Mouse (Mus musculus) forebrain, postnatal 0 days (tissue): ENCODE measurements around the gene Plpp1. TPM values are rescaled to one million over a fixed set of nuclear protein-coding genes. Genes with fewer than 3 reads are reported as not detected.

Source experiments
- ATAC-seq: fragments of 200-750 bp; cut with Nextera tagmentation; 2 replicates; pipeline ENCODE4 v1.8.0; 2017; ENCODE audit warnings: mild to moderate bottlenecking, moderate library complexity
- DNase-seq: peaks from one replicate; pipeline ENCODE4 v3.0.0-alpha.2; 2015
- H3K27ac ChIP-seq: fragments of 300-500 bp; sonication (generic); 2 replicates; pipeline ENCODE4 v1.5.1; 2014; ENCODE audit warnings: low read depth, mild to moderate bottlenecking, antibody characterized with exemption, low read length, moderate library complexity, mixed read lengths
- H3K27me3 ChIP-seq: fragments of 300-500 bp; sonication (generic); 2 replicates; pipeline ENCODE4 v1.6.1; 2014; ENCODE audit warnings: mild to moderate bottlenecking, low read length, mixed read lengths; ENCODE audit not compliant: insufficient read depth
- H3K36me3 ChIP-seq: fragments of 300-500 bp; sonication (generic); 2 replicates; pipeline ENCODE4 v1.6.1; 2014; ENCODE audit warnings: mild to moderate bottlenecking, moderate library complexity; ENCODE audit not compliant: insufficient read depth
- H3K4me1 ChIP-seq: fragments of 300-500 bp; sonication (generic); 2 replicates; pipeline ENCODE4 v1.6.1; 2014; ENCODE audit warnings: antibody characterized with exemption; ENCODE audit not compliant: insufficient read depth
- H3K4me2 ChIP-seq: fragments of 300-500 bp; sonication (generic); 2 replicates; pipeline ENCODE4 v1.6.1; 2014; ENCODE audit warnings: low read depth, mild to moderate bottlenecking, moderate library complexity
- H3K4me3 ChIP-seq: fragments of 300-500 bp; sonication (generic); 2 replicates; pipeline ENCODE4 v1.5.1; 2014; ENCODE audit warnings: low read depth, low read length, mixed read lengths
- H3K9ac ChIP-seq: fragments of 300-500 bp; sonication (generic); 2 replicates; pipeline ENCODE4 v1.6.1; 2014; ENCODE audit warnings: mild to moderate bottlenecking
- H3K9me3 ChIP-seq: fragments of 300-500 bp; sonication (generic); 2 replicates; pipeline ENCODE4 v1.6.1; 2016; ENCODE audit warnings: low read length
- CTCF ChIP-seq: sonication (generic); IDR thresholded peaks from 2 replicates; pipeline ENCODE4 v1.5.1; 2016; ENCODE audit warnings: antibody characterized with exemption, control low read depth, low read depth
- WGBS: fragments of 180-500 bp; shearing (Covaris S2); extraction: QIAGEN DNeasy Blood & Tissue Kit; methylation state at CpG from one replicate; pipeline ENCODE4 v1.1.7; 2014; 5-methylcytosine and 5-hydroxymethylcytosine counted together
- polyA plus RNA-seq: library from polyadenylated mRNA; unstranded; fragments of >200 nt; fragmentation: Nextera tagmentation; extraction: Ambion mirVana; gene quantifications from 2 replicates; pipeline ENCODE4 v1.2.1, GENCODE M21; 2015
- total RNA-seq: library from RNA; depleted of rRNA; stranded (reverse); fragments of >200 nt; gene quantifications from 2 replicates; pipeline ENCODE4 v1.2.3, GENCODE M21; 2014

Plpp1 gene
- total and polyA plus RNA-seq, 2 experiments from 2014 or later, result 44.4 to 68.0 TPM

DNA sequence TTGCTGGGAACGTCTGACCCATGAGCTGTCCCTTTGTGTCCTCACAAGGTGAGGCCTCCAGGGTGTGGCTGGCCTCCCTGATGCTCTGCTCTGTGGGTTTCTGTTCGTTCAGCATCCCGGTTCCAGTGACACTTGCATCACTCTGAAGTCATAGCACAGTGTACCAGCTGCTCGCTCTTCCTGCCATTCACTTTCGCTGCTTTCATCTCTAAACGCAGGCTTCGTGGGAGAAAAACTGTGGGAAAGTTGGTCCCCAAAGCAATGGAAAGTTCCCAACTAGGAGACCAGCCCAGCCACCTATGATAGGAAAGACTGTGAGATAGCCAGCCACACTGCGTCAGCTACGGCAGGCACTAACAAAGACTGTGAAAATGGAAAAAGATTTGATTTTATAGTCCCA lies 43.2 kb upstream of the Plpp1 start:
- no peaks in the 10 kb centered on the region for H3K9me3 ChIP-seq
- TF ChIP-seq CTCF, result no peak
- H3K4me2 ChIP-seq, result no peak overlapping the region
- H3K36me3 ChIP-seq, result no peaks in the 10 kb centered on the region
- no peak overlapping the region for H3K9ac ChIP-seq
- no peak overlapping the region for H3K4me3 ChIP-seq
- H3K27ac ChIP-seq, result no peak overlapping the region
- DNase-seq, result no peak
- ATAC-seq, result no peak
- H3K27me3 ChIP-seq, result no peaks in the 10 kb centered on the region
- H3K4me1 ChIP-seq, result no peaks in the 10 kb centered on the region
- WGBS, result 86% methylated on average over 9 of the region's 9 CpGs

DNA sequence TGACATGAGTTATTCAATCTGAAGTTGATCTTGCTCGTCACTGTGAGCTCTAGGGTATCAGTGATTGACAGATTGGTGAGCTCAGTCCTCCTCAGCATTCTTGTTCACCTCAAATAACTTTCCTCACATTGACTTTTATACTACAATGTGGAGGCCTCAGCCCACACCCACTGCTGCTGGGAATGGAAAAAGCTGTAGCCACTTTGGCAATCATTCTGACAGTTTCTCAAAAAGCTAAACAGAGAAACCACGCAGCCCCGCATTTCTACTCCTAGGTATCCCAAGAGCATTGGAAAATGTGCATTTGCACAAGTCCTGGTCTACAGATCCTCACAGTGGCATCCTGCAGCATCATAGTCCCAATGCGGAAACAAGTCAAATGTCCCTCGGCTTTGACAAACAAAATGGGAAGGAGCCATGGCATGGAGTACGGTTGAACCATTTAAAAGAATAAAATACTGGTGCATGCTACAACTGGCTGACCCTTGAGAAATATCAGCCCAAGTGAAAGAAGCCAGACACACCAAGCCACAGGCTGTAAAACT lies 42.0 kb upstream of the Plpp1 start:
- H3K36me3 ChIP-seq, result no peaks in the 10 kb centered on the region
- DNase-seq (no peak), ATAC-seq (no peak)
- H3K27me3 ChIP-seq, result no peaks in the 10 kb centered on the region
- 85% methylated on average over 6 of the region's 6 CpGs for WGBS
- no peak overlapping the region for H3K4me3 ChIP-seq
- H3K4me2 ChIP-seq, result no peak overlapping the region
- no peaks in the 10 kb centered on the region for H3K9me3 ChIP-seq
- H3K27ac ChIP-seq, result no peak overlapping the region
- H3K9ac ChIP-seq, result no peak overlapping the region
- no peak for TF ChIP-seq CTCF
- H3K4me1 ChIP-seq, result no peaks in the 10 kb centered on the region

DNA sequence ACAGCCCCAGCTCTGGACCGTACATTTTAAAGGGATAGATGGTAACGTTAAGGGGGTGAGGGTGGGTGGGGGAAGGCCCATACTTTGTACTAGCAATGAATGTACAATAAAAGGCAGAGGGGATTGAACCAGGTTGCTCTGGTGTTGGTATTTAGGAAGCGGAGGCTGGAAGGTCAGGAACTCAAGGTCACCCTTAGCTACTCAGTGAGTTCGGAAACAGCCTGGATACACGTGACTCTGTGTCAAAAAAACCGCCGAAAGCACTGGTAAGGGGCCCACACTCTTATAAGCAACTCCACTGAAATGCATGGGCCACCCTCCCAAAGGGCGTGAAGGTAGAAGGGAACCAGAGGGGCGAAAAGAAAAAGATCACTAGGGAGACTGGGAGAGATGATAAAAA lies 41.2 kb upstream of the Plpp1 start:
- Histone ChIP-seq H3K36me3 (no peaks in the 10 kb centered on the region), H3K27me3 (no peaks in the 10 kb centered on the region), H3K4me1 (no peaks in the 10 kb centered on the region), H3K27ac (no peak overlapping the region), H3K4me3 (no peak overlapping the region), H3K4me2 (no peak overlapping the region), H3K9me3 (no peaks in the 10 kb centered on the region), H3K9ac (no peak overlapping the region)
- WGBS, result 84% methylated on average over 9 of the region's 9 CpGs
- TF ChIP-seq CTCF, result no peak
- ATAC-seq (no peak), DNase-seq (no peak)

DNA sequence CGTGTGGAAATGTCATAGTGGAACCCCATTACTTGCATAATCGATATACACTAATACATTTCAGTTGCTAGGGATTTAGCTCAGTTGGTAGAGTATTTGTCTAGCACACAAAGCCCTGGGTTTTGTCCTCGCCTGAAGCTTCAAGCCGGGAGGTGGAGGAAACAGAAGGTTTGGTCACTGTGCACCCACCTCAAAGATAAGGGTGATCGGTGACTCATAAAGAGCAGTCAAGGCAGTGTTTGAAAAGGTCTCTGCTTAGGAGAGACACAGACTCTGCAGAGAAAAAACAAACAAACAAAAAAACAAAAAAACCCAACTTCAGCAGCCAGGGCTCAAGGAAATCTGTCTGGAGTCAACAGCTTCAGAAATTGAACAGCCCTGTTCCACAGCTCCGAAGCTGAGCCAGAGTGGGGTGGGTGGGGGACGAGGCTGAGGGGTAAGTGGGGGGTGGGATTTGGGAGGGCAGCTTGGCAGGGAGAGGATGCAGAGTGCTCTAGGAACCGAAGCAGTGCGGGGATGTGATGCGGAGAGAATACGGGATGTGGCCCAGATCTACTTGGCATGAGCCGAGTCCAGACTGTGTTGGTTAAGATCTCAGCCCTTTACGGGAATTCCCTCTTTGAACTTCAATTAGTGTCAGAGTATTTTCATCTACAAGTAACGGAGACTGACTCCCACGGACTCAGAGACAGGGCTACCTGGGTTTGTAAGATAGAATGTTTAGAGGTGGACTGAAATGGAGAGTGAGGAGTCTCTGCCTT lies 40.6 kb upstream of the Plpp1 start:
- TF ChIP-seq CTCF, result no peak
- no peak overlapping the region for H3K4me2 ChIP-seq
- DNase-seq (no peak), ATAC-seq (peak; percentile 74)
- no peaks in the 10 kb centered on the region for H3K36me3 ChIP-seq
- no peaks in the 10 kb centered on the region for H3K9me3 ChIP-seq
- H3K27ac ChIP-seq, result no peak overlapping the region
- no peak overlapping the region for H3K4me3 ChIP-seq
- H3K27me3 ChIP-seq, result no peaks in the 10 kb centered on the region
- H3K4me1 ChIP-seq, result no peaks in the 10 kb centered on the region
- no peak overlapping the region for H3K9ac ChIP-seq
- WGBS, result 50% methylated on average over 15 of the region's 15 CpGs

DNA sequence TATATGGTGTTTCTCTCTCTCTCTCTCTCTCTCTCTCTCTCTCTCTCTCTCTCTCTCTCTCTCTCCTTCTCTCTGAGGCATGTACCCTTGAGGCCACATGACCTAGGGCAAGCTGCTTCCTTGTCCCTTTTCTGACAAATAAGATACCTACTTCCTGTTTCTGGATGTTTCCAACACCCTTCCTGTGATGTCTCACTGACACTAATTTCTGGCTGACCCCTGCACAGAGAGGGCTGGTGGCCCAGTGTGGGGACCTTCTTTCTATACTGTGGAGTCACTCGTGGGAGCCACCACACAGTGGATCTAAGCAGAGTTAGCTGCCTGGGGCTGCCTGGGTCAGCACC lies 40.1 kb upstream of the Plpp1 start:
- no peak for DNase-seq
- Histone ChIP-seq H3K9me3 (no peaks in the 10 kb centered on the region), H3K4me3 (no peak overlapping the region), H3K4me1 (no peaks in the 10 kb centered on the region), H3K27ac (no peak overlapping the region), H3K27me3 (no peaks in the 10 kb centered on the region), H3K9ac (no peak overlapping the region), H3K4me2 (no peak overlapping the region), H3K36me3 (no peaks in the 10 kb centered on the region)
- no peak for TF ChIP-seq CTCF
- ATAC-seq, result no peak
- WGBS, result 48% methylated on average over 1 of the region's 1 CpGs

DNA sequence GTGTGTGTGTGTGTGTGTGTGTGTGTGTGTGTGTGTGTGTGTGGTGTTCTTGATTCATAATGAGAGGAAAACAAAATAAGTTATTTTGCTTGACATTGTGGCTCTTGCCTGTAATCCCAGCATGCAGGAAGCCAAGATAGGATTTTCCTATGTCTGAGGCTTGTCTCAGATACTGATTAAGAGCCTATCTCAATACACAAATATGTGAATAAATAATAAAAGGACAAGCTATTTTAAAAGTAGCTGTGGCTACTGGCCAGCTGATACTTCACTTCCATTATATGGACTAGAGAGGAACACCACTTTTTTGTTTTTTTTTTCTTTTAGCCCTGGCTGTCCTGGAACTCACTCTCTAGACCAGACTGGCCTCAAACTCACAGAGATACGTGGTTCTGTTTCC lies 38.8 kb upstream of the Plpp1 start:
- Histone ChIP-seq H3K36me3 (no peaks in the 10 kb centered on the region), H3K4me1 (no peaks in the 10 kb centered on the region), H3K4me2 (no peak overlapping the region), H3K27ac (no peak overlapping the region), H3K27me3 (no peaks in the 10 kb centered on the region), H3K9me3 (0 out of 2 replicates have a peak, but pooled peaks cover 4% of the 10 kb centered on the region), H3K9ac (no peak overlapping the region), H3K4me3 (no peak overlapping the region)
- ATAC-seq (no peak), DNase-seq (no peak)
- TF ChIP-seq CTCF, result no peak
- WGBS, result 80% methylated on average over 1 of the region's 1 CpGs

DNA sequence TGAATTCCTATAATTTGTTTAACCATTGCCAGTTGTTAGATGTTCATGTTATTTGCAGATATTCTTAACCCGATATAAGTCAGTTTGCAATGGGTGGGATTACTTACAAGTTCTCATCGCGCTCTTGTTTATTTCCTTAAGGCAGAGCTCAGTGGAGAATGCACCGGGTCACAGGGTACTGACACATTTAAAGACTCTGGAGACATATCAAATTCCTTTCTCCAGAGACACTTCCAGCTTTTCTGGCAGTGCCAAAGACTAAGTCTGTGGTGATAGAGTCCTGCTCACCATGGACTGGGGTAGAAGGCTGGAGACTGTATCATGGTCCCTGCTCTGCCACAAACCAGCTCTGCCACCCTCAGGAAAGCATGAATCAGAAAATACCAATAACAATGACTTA lies 38.0 kb upstream of the Plpp1 start:
- Histone ChIP-seq H3K27ac (no peak overlapping the region), H3K9ac (no peak overlapping the region), H3K36me3 (no peaks in the 10 kb centered on the region), H3K4me1 (no peaks in the 10 kb centered on the region), H3K27me3 (no peaks in the 10 kb centered on the region), H3K9me3 (0 out of 2 replicates have a peak, but pooled peaks cover 10% of the 10 kb centered on the region), H3K4me2 (no peak overlapping the region), H3K4me3 (no peak overlapping the region)
- DNase-seq, result no peak
- no peak for TF ChIP-seq CTCF
- ATAC-seq, result no peak
- WGBS, result 83% methylated on average over 4 of the region's 4 CpGs
